ENCODE assay signal across 9 mouse cellular contexts in the genomic region with DNA sequence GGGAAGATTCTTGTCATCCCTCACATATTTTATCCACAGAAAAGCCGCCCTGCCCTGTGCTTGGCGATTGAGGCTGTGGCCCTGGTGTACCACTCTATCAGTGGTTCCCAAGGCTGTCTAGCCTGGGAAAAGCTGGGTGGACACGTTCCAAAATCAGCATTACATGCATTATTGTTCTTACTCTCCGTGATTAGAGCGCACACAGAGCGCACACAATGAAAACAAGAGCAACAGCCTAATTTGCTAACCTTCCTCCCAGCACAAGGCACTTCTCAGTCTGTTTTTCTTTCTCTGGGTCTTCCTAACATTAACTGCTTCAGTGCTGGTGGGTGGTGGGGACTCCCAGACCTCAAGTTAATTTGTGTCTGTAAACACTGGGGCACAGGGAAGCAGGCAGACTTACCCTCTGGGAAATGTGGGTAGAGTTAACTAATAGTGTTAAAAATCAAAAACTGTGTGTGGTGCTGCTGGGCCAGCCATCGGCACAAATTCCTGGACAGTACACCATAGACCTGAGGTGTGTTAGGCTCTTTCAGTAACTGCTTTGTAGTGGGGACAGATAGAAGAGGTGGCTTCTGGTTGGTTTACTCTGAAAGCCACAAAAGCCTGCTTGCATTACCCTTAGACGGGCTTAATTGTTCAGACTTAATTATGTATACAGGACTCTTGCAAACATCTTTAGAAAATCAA.
A peak's percentile ranks its signal among the peaks of the same experiment; 100 is the strongest.
DNase-seq lines count a peak whose midpoint lies in the region; ATAC-seq and TF ChIP-seq lines count a peak whose summit lies in the region.
"Had no signal": no experiment of that assay in that cellular context is flagged by ENCODE, and none has a peak within 500 bp of the region (broad histone marks: within the 10 kb centered on the region; RNA-seq: fewer than 3 reads in every experiment).

No protein-coding gene starts in this region.

- TF ChIP-seq CTCF in kidney, adult 2 months (conservative IDR thresholded peaks at IDR 0.05; ENCODE audit: insufficient read depth, insufficient read length, low read depth, low read length): no peak

- ATAC-seq in kidney, embryonic 14.5 days (ENCODE audit: low FRiP score, low TSS enrichment): peak; percentile 90
- ATAC-seq in embryonic facial prominence, embryonic 13.5 days (ENCODE audit: insufficient number of reproducible peaks, insufficient read depth, low FRiP score, low TSS enrichment, low read depth): 0 out of 2 replicates have a peak, but pooled peaks have one; percentile 43
- 0 out of 2 replicates have a peak, but pooled peaks have one; percentile 40 for ATAC-seq in stomach, embryonic 16.5 days (ENCODE audit: insufficient read depth, low FRiP score)
- no peak for ATAC-seq in megakaryocyte progenitor cell, adult 5-6 weeks (replicated peaks; ENCODE audit: poor library complexity)

- no peaks in the 10 kb centered on the region for H3K27me3 ChIP-seq in kidney, embryonic 14.5 days (ENCODE audit: control insufficient read depth, insufficient read depth, low read length)
- H3K27me3 ChIP-seq in kidney, adult 2 months (replicated peaks; ENCODE audit: control insufficient read depth, insufficient read depth, low read length): no peaks in the 10 kb centered on the region
- no peaks in the 10 kb centered on the region for H3K27me3 ChIP-seq in embryonic facial prominence, embryonic 13.5 days
- no peaks in the 10 kb centered on the region for H3K27me3 ChIP-seq in stomach, embryonic 16.5 days (ENCODE audit: control insufficient read depth, insufficient read depth, low read length)
- H3K27me3 ChIP-seq: liver, embryonic 15.5 days had no signal

- H3K4me1 ChIP-seq in kidney, embryonic 14.5 days (ENCODE audit: control insufficient read depth, insufficient read depth, low read length): peaks cover 5% of the 10 kb centered on the region; the same call in 1 of the 2 replicates
- H3K4me1 ChIP-seq in kidney, adult 2 months (ENCODE audit: control insufficient read depth, insufficient read depth, low read length): no peaks in the 10 kb centered on the region
- H3K4me1 ChIP-seq in embryonic facial prominence, embryonic 13.5 days: peaks cover 13% of the 10 kb centered on the region
- no peaks in the 10 kb centered on the region for H3K4me1 ChIP-seq in stomach, embryonic 16.5 days (ENCODE audit: control insufficient read depth, insufficient read depth, low read length)
- H3K4me1 ChIP-seq: liver, embryonic 15.5 days had no signal

- no peak overlapping the region for H3K27ac ChIP-seq in kidney, embryonic 14.5 days (ENCODE audit: low read depth, low read length)
- H3K27ac ChIP-seq in kidney, adult 2 months (ENCODE audit: insufficient read depth, low read depth, low read length): no peak overlapping the region
- H3K27ac ChIP-seq in embryonic facial prominence, embryonic 13.5 days: peak overlapping the region; percentile 80
- H3K27ac ChIP-seq in stomach, embryonic 16.5 days (ENCODE audit: low read length): no peak overlapping the region
- H3K27ac ChIP-seq: liver, embryonic 15.5 days had no signal

- H3K4me3 ChIP-seq in kidney, embryonic 14.5 days (ENCODE audit: low read length): peak overlapping the region; percentile 16; the same call in 1 of the 2 replicates
- no peak overlapping the region for H3K4me3 ChIP-seq in kidney, adult 2 months (ENCODE audit: insufficient read depth, low read depth, low read length)
- H3K4me3 ChIP-seq in embryonic facial prominence, embryonic 13.5 days: peak overlapping the region; percentile 33
- H3K4me3 ChIP-seq in stomach, embryonic 16.5 days (replicated peaks; ENCODE audit: low read length): peak overlapping the region; percentile 20; the same call in 1 of the 2 replicates
- H3K4me3 ChIP-seq: liver, embryonic 15.5 days had no signal

- DNase-seq in kidney, adult 2 months: no peak
- DNase-seq in heart, postnatal 25 days (ENCODE audit: low spot score): peak; percentile 1
- DNase-seq in lung, postnatal 10 days: peak; percentile 11
- DNase-seq in cerebellum, postnatal 36 days: no peak

- no peaks in the 10 kb centered on the region for H3K36me3 ChIP-seq in kidney, embryonic 14.5 days (ENCODE audit: control insufficient read depth, insufficient read depth, low read length)
- H3K36me3 ChIP-seq in kidney, adult 2 months (ENCODE audit: control insufficient read depth, insufficient read depth, low read length): no peaks in the 10 kb centered on the region
- no peaks in the 10 kb centered on the region for H3K36me3 ChIP-seq in embryonic facial prominence, embryonic 13.5 days
- no peaks in the 10 kb centered on the region for H3K36me3 ChIP-seq in stomach, embryonic 16.5 days (ENCODE audit: control insufficient read depth, insufficient read depth, low read length)
- H3K36me3 ChIP-seq: liver, embryonic 15.5 days had no signal

- peak overlapping the region; percentile 38 for H3K4me2 ChIP-seq in kidney, embryonic 14.5 days (replicated peaks; ENCODE audit: low read depth, low read length)
- peak overlapping the region; percentile 62 for H3K4me2 ChIP-seq in embryonic facial prominence, embryonic 13.5 days
- H3K4me2 ChIP-seq in stomach, embryonic 16.5 days (ENCODE audit: low read depth, low read length): peak overlapping the region; percentile 46
- H3K4me2 ChIP-seq: liver, embryonic 15.5 days had no signal

- no peak for TF ChIP-seq POLR2A in kidney, adult 2 months (IDR thresholded peaks at IDR 0.05; ENCODE audit: low read depth, low read length)

- H3K9me3 ChIP-seq in kidney, embryonic 14.5 days (ENCODE audit: control insufficient read depth, low read length): no peaks in the 10 kb centered on the region
- no peaks in the 10 kb centered on the region for H3K9me3 ChIP-seq in embryonic facial prominence, embryonic 13.5 days
- H3K9me3 ChIP-seq in stomach, embryonic 16.5 days (replicated peaks; ENCODE audit: control insufficient read depth, low read length): no peaks in the 10 kb centered on the region
- H3K9me3 ChIP-seq: liver, embryonic 15.5 days had no signal

- WGBS in kidney, embryonic 14.5 days: 4% methylated on average over 8 of the region's 8 CpGs
- 4% methylated on average over 8 of the region's 8 CpGs for WGBS in kidney, adult 2 months
- 3% methylated on average over 8 of the region's 8 CpGs for WGBS in embryonic facial prominence, embryonic 13.5 days
- 8% methylated on average over 8 of the region's 8 CpGs for WGBS in stomach, embryonic 16.5 days

- no peak overlapping the region; the same call in 1 of the 2 replicates for H3K9ac ChIP-seq in kidney, embryonic 14.5 days (ENCODE audit: low read depth, low read length)
- H3K9ac ChIP-seq in embryonic facial prominence, embryonic 13.5 days: peak overlapping the region; percentile 58
- H3K9ac ChIP-seq in stomach, embryonic 16.5 days (ENCODE audit: low read length): no peak overlapping the region
- H3K9ac ChIP-seq: liver, embryonic 15.5 days had no signal

- intact Hi-C loops in heart, postnatal 25 days (cut with DNase I): no loop called here

Comparison
In these comparisons a context has a peak if more than half of its experiments do, and no peak if none do; other contexts are left out.
1. DNase-seq: peak in heart, postnatal 25 days (single experiment) and lung, postnatal 10 days (single experiment); none in kidney, adult 2 months (single experiment) and cerebellum, postnatal 36 days (0 of 2).
2. Peak in every context shown above with its lines, with median percentiles within 50 percentile points of each other: H3K4me2 ChIP-seq.